Mouse (Mus musculus): ENCODE data around the gene Gm20662.

DNA sequence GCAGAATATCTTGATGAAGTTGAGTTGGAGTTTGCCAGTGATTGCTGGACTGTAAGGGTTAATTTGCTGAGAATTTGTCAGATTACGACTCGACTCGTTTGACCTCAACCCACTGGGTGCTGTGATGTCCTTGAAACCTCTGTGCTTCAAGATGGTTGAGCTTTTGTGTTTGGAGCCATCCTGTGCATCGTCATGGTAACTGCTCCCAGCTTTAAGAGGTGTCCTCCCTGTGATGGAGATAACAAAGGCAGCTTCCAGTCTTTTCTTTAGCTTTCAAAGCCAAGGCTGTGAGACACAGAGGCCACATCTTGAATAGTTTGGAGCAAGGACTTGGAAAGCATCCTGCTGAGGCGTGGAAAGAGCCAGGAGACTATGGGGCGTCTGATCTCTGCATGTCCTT is 39.0 kb upstream of the Gm20662 start:
- TF ChIP-seq CTCF (IDR thresholded peaks at IDR 0.05; ENCODE audit: extremely low read depth, insufficient read depth, insufficient read length, insufficient replicate concordance) (no peak), POLR2A (IDR thresholded peaks at IDR 0.05; ENCODE audit: low read depth, low read length) (no peak)
